Mouse (Mus musculus): Measurements from ENCODE around the gene Heyl. TPM values are rescaled to one million over a fixed set of nuclear protein-coding genes. Genes with fewer than 3 reads are reported as not detected.

Heyl gene
- polyA plus RNA-seq, 1 experiment, result 30.2 TPM

DNA sequence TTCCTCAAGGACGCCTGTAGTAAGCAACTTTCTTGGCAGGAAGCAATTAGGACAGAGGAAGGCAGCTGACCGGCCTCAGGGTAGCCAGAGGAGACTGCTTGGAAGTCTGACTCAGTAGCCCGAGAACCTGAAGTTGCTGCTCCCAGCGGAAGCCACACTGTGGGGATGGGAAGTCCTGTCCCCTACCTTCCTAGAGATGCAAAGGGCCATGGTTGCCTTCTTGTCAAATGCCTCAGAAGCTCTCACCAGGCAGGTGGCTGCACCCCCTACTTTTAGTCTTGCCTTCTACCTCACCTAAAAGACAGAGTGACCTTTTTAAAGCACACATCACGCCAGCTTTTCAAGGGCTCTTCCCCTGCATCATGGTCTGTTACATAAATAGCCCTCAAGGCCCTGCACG is 36.7 kb upstream of the Heyl start:
- Histone ChIP-seq H3ac (ENCODE audit: control insufficient read depth, insufficient read length) (no peak overlapping the region), H3K4me2 (ENCODE audit: low read depth) (no peak overlapping the region), H3K27me3 (ENCODE audit: control insufficient read depth, insufficient read depth, insufficient read length) (peaks cover 76% of the 10 kb centered on the region), H3K36me3 (ENCODE audit: control insufficient read depth, insufficient read depth) (no peaks in the 10 kb centered on the region), H3K79me2 (ENCODE audit: control insufficient read depth, insufficient read depth) (no peaks in the 10 kb centered on the region), H3K4me3 (no peak overlapping the region)
- no peak for TF ChIP-seq USF1 (IDR thresholded peaks at IDR 0.05; ENCODE audit: low read depth)
- no peak for TF ChIP-seq MYOG (IDR thresholded peaks at IDR 0.05; ENCODE audit: control insufficient read depth in 1 of 3, insufficient read depth in 1 of 3, insufficient read length in 2 of 3, low read depth in 2 of 3)
- TF ChIP-seq CEBPB (IDR thresholded peaks at IDR 0.05; ENCODE audit: insufficient read depth, poor library complexity, severe bottlenecking), result no peak
- no peak for TF ChIP-seq MYOD1 (IDR thresholded peaks at IDR 0.05; ENCODE audit: control insufficient read depth in 1 of 3, insufficient read length in 2 of 3, low read depth in 2 of 3)
- no peak for TF ChIP-seq SRF (IDR thresholded peaks at IDR 0.05; ENCODE audit: control insufficient read depth, insufficient read length, low read depth)
- TF ChIP-seq POLR2AphosphoS2 (IDR thresholded peaks at IDR 0.05; ENCODE audit: insufficient read length, low read depth), result no peak
- TF ChIP-seq POLR2A (IDR thresholded peaks at IDR 0.05; ENCODE audit: insufficient read length, low read depth), result no peak
- TF ChIP-seq E2F4 (IDR thresholded peaks at IDR 0.05; ENCODE audit: insufficient read depth), result no peak
- no peak for TF ChIP-seq REST (IDR thresholded peaks at IDR 0.05; ENCODE audit: insufficient read depth, insufficient read length)
- TF ChIP-seq MAX (IDR thresholded peaks at IDR 0.05; ENCODE audit: low read depth), result no peak

DNA sequence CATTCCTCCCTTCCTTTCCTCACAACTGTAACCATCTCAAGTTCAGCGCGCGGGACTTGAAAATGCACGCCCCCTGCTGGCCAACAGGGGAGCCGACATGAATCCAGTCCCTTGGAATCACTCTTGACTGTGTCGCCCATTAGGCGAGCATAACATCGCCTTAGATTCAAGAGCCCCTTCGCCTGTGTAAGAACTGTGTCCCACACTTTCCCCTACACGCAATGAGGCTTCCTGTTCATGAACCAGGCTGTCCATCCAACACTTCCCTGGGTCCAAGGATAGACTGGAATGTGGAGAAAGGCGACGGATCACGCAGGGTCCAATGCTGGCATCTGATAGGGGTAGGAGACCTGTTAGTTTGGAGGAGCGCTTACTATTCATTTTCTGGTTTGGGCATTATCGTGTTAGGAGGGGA is 32.6 kb upstream of the Heyl start:
- H3ac ChIP-seq (ENCODE audit: control insufficient read depth, insufficient read length), result no peak overlapping the region
- H3K4me3 ChIP-seq, result no peak overlapping the region
- no peak overlapping the region for H3K4me2 ChIP-seq (ENCODE audit: low read depth)
- H3K27me3 ChIP-seq (ENCODE audit: control insufficient read depth, insufficient read depth, insufficient read length), result peaks cover 68% of the 10 kb centered on the region
- H3K36me3 ChIP-seq (ENCODE audit: control insufficient read depth, insufficient read depth), result no peaks in the 10 kb centered on the region
- H3K79me2 ChIP-seq (ENCODE audit: control insufficient read depth, insufficient read depth), result no peaks in the 10 kb centered on the region
- no peak for TF ChIP-seq POLR2AphosphoS2 (IDR thresholded peaks at IDR 0.05; ENCODE audit: insufficient read length, low read depth)
- TF ChIP-seq TCF3 (IDR thresholded peaks at IDR 0.05; ENCODE audit: insufficient read length, low read depth), result no peak
- no peak for TF ChIP-seq USF1 (IDR thresholded peaks at IDR 0.05; ENCODE audit: low read depth)
- TF ChIP-seq MYOG (IDR thresholded peaks at IDR 0.05; ENCODE audit: control insufficient read depth in 1 of 3, insufficient read depth in 1 of 3, insufficient read length in 2 of 3, low read depth in 2 of 3), result no peak
- no peak for TF ChIP-seq SRF (IDR thresholded peaks at IDR 0.05; ENCODE audit: control insufficient read depth, insufficient read length, low read depth)
- no peak for TF ChIP-seq MYOD1 (IDR thresholded peaks at IDR 0.05; ENCODE audit: control insufficient read depth in 1 of 3, insufficient read length in 2 of 3, low read depth in 2 of 3)
- no peak for TF ChIP-seq TCF12 (IDR thresholded peaks at IDR 0.05; ENCODE audit: insufficient read depth, poor library complexity, severe bottlenecking)

DNA sequence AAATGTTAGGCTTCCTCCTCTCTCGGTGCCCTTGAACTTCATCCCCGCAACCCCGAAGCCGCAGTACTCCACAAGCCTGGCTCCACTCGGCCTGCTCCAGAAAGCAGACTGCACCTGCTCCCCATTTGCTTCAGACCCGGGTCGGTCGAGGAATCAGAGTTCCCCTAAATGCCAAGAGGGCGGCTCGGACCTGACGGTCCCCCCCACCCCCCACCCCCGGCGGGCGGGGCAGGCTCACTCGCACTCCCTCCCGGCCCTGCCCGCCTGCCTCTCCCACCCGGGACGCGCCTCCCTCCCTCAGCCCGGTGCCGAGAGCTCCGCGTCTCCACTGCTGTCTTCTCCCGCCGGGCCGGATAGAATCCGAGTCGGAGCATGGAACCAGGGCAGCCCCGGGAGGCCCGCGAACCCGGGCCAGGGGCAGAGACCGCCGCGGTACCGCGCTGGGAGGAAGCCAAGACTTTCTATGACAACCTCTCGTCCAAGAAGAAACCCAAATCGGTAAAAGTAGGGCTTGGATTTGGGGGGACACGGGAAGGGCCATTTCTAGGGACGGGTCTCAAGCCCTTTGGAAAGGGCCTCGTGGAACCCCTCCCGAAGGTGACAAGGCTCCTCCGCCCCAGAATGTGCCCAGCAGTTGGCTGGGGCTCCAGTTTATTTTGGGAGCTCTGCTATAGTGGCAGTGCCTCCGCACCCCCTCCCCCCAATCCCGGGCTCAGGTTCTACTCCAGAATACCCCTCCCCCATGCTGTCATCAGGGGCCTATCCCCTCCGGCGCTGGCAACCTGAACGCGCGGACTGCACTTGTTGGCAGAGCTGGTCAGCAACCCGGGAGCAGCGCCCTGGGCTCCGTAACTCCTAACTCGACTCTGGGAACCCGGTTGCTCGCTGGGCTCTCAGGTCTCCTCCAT is 31.9 kb upstream of the Heyl start, which contains the start of gene Nt5c1a:
Nt5c1a (plus strand) TSS at position 319 of the 908 bp plus-strand sequence.
- Histone ChIP-seq H3ac (ENCODE audit: control insufficient read depth, insufficient read length) (no peak within 1 kb of the TSS), H3K4me2 (ENCODE audit: low read depth) (no peak within 1 kb of the TSS), H3K36me3 (ENCODE audit: control insufficient read depth, insufficient read depth) (no peaks in the 10 kb centered on the region), H3K79me2 (ENCODE audit: control insufficient read depth, insufficient read depth) (no peaks in the 10 kb centered on the region), H3K27me3 (ENCODE audit: control insufficient read depth, insufficient read depth, insufficient read length) (peaks cover 68% of the 10 kb centered on the region), H3K4me3 (no peak within 1 kb of the TSS)
- TF ChIP-seq MAX (IDR thresholded peaks at IDR 0.05; ENCODE audit: low read depth) (no peak), POLR2A (IDR thresholded peaks at IDR 0.05; ENCODE audit: insufficient read length, low read depth) (no peak), POLR2AphosphoS2 (IDR thresholded peaks at IDR 0.05; ENCODE audit: insufficient read length, low read depth) (no peak), TCF3 (IDR thresholded peaks at IDR 0.05; ENCODE audit: insufficient read length, low read depth) (no peak), E2F4 (IDR thresholded peaks at IDR 0.05; ENCODE audit: insufficient read depth) (no peak)

DNA sequence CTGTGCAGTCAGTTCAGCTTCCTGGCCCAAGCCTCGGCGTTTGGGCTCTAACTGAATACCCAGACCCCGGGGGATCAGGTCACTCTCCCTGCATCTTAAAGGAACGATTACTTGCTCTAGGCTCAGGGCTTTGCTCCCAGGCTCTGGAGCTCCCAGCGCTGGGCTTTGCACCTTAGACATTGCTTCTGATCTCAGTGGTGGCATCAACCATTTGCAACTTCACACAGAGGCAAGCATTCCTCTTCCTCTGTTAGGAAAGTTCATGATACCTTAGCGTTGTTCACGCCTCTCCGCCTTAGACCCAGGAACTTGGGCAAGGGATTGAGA is 31.3 kb upstream of the Heyl start:
- H3K4me3 ChIP-seq, result no peak overlapping the region
- no peak overlapping the region for H3K4me2 ChIP-seq (ENCODE audit: low read depth)
- no peaks in the 10 kb centered on the region for H3K36me3 ChIP-seq (ENCODE audit: control insufficient read depth, insufficient read depth)
- TF ChIP-seq REST (IDR thresholded peaks at IDR 0.05; ENCODE audit: insufficient read depth, insufficient read length) (no peak), MAX (IDR thresholded peaks at IDR 0.05; ENCODE audit: low read depth) (no peak), E2F4 (IDR thresholded peaks at IDR 0.05; ENCODE audit: insufficient read depth) (no peak), TCF12 (IDR thresholded peaks at IDR 0.05; ENCODE audit: insufficient read depth, poor library complexity, severe bottlenecking) (no peak), SRF (IDR thresholded peaks at IDR 0.05; ENCODE audit: control insufficient read depth, insufficient read length, low read depth) (no peak), USF1 (IDR thresholded peaks at IDR 0.05; ENCODE audit: low read depth) (no peak), TCF3 (IDR thresholded peaks at IDR 0.05; ENCODE audit: insufficient read length, low read depth) (no peak), POLR2AphosphoS2 (IDR thresholded peaks at IDR 0.05; ENCODE audit: insufficient read length, low read depth) (no peak), POLR2A (IDR thresholded peaks at IDR 0.05; ENCODE audit: insufficient read length, low read depth) (no peak), MYOD1 (IDR thresholded peaks at IDR 0.05; ENCODE audit: control insufficient read depth in 1 of 3, insufficient read length in 2 of 3, low read depth in 2 of 3) (no peak), MYOG (IDR thresholded peaks at IDR 0.05; ENCODE audit: control insufficient read depth in 1 of 3, insufficient read depth in 1 of 3, insufficient read length in 2 of 3, low read depth in 2 of 3) (no peak), CEBPB (IDR thresholded peaks at IDR 0.05; ENCODE audit: insufficient read depth, poor library complexity, severe bottlenecking) (no peak)
- H3K79me2 ChIP-seq (ENCODE audit: control insufficient read depth, insufficient read depth), result no peaks in the 10 kb centered on the region
- H3K27me3 ChIP-seq (ENCODE audit: control insufficient read depth, insufficient read depth, insufficient read length), result peaks cover 63% of the 10 kb centered on the region
- no peak overlapping the region for H3ac ChIP-seq (ENCODE audit: control insufficient read depth, insufficient read length)

DNA sequence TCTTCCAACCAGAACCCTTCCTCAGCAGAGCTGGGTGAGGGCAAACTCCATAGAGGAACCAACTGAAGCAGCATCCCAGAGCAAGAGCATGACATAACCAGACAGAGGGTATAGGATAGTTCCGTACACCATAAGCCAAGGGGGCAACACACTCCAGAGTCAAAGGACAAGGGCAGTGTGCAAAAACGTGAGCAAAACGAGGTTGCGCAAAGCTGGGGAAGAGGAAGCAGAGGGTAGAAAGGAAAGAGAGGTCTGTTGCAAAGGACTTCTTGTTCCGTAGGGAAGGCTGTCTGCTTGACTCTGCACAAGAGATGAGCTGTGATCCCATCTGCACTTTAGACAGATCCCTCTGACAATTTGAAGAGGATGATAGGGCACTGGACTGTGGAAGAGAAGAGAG is 26.0 kb upstream of the Heyl start:
- no peaks in the 10 kb centered on the region for H3K79me2 ChIP-seq (ENCODE audit: control insufficient read depth, insufficient read depth)
- peaks cover 64% of the 10 kb centered on the region for H3K27me3 ChIP-seq (ENCODE audit: control insufficient read depth, insufficient read depth, insufficient read length)

More for the DNA sequence above, 26.0 kb upstream of the Heyl start:
- TF ChIP-seq TCF12 (IDR thresholded peaks at IDR 0.05; ENCODE audit: insufficient read depth, poor library complexity, severe bottlenecking), result no peak
- TF ChIP-seq CEBPB (IDR thresholded peaks at IDR 0.05; ENCODE audit: insufficient read depth, poor library complexity, severe bottlenecking), result no peak
- no peak for TF ChIP-seq USF1 (IDR thresholded peaks at IDR 0.05; ENCODE audit: low read depth)
- no peaks in the 10 kb centered on the region for H3K36me3 ChIP-seq (ENCODE audit: control insufficient read depth, insufficient read depth)
- no peak overlapping the region for H3K4me2 ChIP-seq (ENCODE audit: low read depth)
- H3K4me3 ChIP-seq, result no peak overlapping the region
- H3ac ChIP-seq (ENCODE audit: control insufficient read depth, insufficient read length), result no peak overlapping the region
